Mouse (Mus musculus) bone marrow, adult 2 months (tissue): ENCODE results near the gene Slc25a12.

Experiments
- CTCF ChIP-seq: fragments of 200-500 bp; IDR thresholded peaks from 2 replicates; pipeline ENCODE4 v1.5.1; 2011; ENCODE audit warnings: low read length, control low read depth; ENCODE audit not compliant: control insufficient read depth, insufficient read depth
- POLR2A ChIP-seq: fragments of 200-500 bp; IDR thresholded peaks from 2 replicates; pipeline ENCODE4 v1.6.1; 2011; ENCODE audit warnings: low read depth, mild to moderate bottlenecking, control low read depth, low read length, borderline replicate concordance; ENCODE audit not compliant: control insufficient read depth

DNA sequence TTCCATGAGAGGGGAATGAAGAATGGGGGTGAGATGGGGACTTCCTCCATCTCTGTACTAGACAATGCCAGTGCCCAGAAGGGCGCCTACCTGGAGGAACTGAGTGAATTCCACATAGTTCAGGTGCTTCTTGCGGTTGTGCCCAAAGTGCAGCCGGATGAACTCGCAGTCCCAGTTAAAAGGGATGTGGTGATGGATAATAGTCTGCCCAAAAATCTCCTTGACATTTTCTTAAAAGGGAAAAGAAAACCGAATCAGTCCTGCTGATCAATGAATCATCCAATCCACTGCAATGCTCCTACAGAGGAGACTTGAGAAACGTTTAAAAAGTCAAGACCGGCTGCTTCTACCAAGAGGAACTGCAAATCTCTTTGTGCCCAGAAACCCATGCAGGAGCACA is 43.7 kb downstream of the Slc25a12 start:
- TF ChIP-seq CTCF (no peak), POLR2A (no peak)
